Mouse (Mus musculus): ENCODE measurements around the gene 4930522L14Rik.
"Not testable (repeated sequence)": the region's sequence is repeated elsewhere in the genome, so short reads cannot be mapped to it uniquely, and the experiment has no call there.

GRCm38 (mm10) chr5:109690537-109691201 is 61.0 kb downstream of the 4930522L14Rik start, which contains the start of gene 5430403G16Rik:
- TF ChIP-seq POLR2A (IDR thresholded peaks at IDR 0.05; ENCODE audit: borderline replicate concordance, low read depth, low read length); CTCF (IDR thresholded peaks at IDR 0.05; ENCODE audit: low read depth, low read length): not testable (repeated sequence)
